Mouse (Mus musculus): ENCODE results near the gene Sema5b. TPM values are rescaled to one million over a fixed set of nuclear protein-coding genes. Genes with fewer than 3 reads are reported as not detected.

Gene Sema5b
- total and polyA plus RNA-seq, 2 experiments from 2014 or later, result 0.67 to 4.8 TPM

- no peak overlapping the region for H3K9ac ChIP-seq (replicated peaks; ENCODE audit: low read depth, low read length)
- H3K36me3 ChIP-seq (replicated peaks; ENCODE audit: control insufficient read depth, insufficient read depth, low read length), result no peaks in the 10 kb centered on the region
- DNase-seq (ENCODE audit: low spot score) (no peak), ATAC-seq (ENCODE audit: insufficient read depth, low read depth) (no peak)
- H3K4me1 ChIP-seq (ENCODE audit: control insufficient read depth, insufficient read depth), result no peaks in the 10 kb centered on the region
- no peak overlapping the region for H3K27ac ChIP-seq (ENCODE audit: low read depth)
- H3K4me3 ChIP-seq (ENCODE audit: low read depth, low read length), result no peak overlapping the region
- H3K27me3 ChIP-seq (ENCODE audit: control insufficient read depth, insufficient read depth, low read length), result no peaks in the 10 kb centered on the region
- H3K9me3 ChIP-seq (replicated peaks; ENCODE audit: control insufficient read depth, low read length), result no peaks in the 10 kb centered on the region
- 88% methylated on average over 4 of the region's 4 CpGs for WGBS
- no peak overlapping the region for H3K4me2 ChIP-seq (ENCODE audit: low read depth, low read length)
- TF ChIP-seq CTCF (IDR thresholded peaks at IDR 0.05; ENCODE audit: low read depth), result no peak
- no peak for TF ChIP-seq EP300 (IDR thresholded peaks at IDR 0.05; ENCODE audit: low read depth)
These were observed 35.2 kb upstream of the Sema5b start for GRCm38 (mm10) chr16:35505786-35506185.

DNA sequence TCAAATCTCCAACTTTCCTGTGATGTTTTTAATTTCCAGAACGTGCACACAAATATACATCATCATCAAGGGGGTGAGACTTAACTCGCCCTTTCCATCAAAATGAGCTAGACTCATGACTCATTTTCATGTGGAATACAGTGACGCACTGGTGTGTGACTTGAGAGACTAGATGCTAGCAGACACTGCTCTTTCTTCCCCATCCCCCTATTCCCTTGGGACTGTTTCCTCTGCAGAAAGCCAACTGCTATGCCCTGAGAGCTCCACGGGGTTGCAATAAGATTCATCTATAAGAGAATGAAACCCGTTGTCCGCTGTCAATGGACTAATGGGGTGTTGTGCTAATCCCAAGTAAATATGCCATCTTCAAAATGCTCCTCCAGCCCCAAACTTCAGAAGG is 32.4 kb upstream of the Sema5b start:
- Histone ChIP-seq H3K4me3 (ENCODE audit: low read depth, low read length) (no peak overlapping the region), H3K9ac (replicated peaks; ENCODE audit: low read depth, low read length) (no peak overlapping the region), H3K4me1 (ENCODE audit: control insufficient read depth, insufficient read depth) (no peaks in the 10 kb centered on the region), H3K27ac (ENCODE audit: low read depth) (no peak overlapping the region), H3K9me3 (replicated peaks; ENCODE audit: control insufficient read depth, low read length) (no peaks in the 10 kb centered on the region), H3K4me2 (ENCODE audit: low read depth, low read length) (no peak overlapping the region), H3K27me3 (ENCODE audit: control insufficient read depth, insufficient read depth, low read length) (no peaks in the 10 kb centered on the region), H3K36me3 (replicated peaks; ENCODE audit: control insufficient read depth, insufficient read depth, low read length) (no peaks in the 10 kb centered on the region)
- TF ChIP-seq CTCF (IDR thresholded peaks at IDR 0.05; ENCODE audit: low read depth), result no peak
- no peak for TF ChIP-seq EP300 (IDR thresholded peaks at IDR 0.05; ENCODE audit: low read depth)
- 86% methylated on average over 6 of the region's 6 CpGs for WGBS
- no peak for ATAC-seq (ENCODE audit: insufficient read depth, low read depth)
- DNase-seq (ENCODE audit: low spot score), result no peak

GRCm38 (mm10) chr16:35509331-35510070 is 31.4 kb upstream of the Sema5b start:
- Histone ChIP-seq H3K36me3 (replicated peaks; ENCODE audit: control insufficient read depth, insufficient read depth, low read length) (no peaks in the 10 kb centered on the region), H3K27me3 (ENCODE audit: control insufficient read depth, insufficient read depth, low read length) (no peaks in the 10 kb centered on the region), H3K9me3 (replicated peaks; ENCODE audit: control insufficient read depth, low read length) (no peaks in the 10 kb centered on the region), H3K27ac (ENCODE audit: low read depth) (no peak overlapping the region), H3K4me1 (ENCODE audit: control insufficient read depth, insufficient read depth) (no peaks in the 10 kb centered on the region), H3K4me3 (ENCODE audit: low read depth, low read length) (no peak overlapping the region), H3K9ac (replicated peaks; ENCODE audit: low read depth, low read length) (no peak overlapping the region), H3K4me2 (ENCODE audit: low read depth, low read length) (no peak overlapping the region)
- TF ChIP-seq CTCF (IDR thresholded peaks at IDR 0.05; ENCODE audit: low read depth) (no peak), EP300 (IDR thresholded peaks at IDR 0.05; ENCODE audit: low read depth) (no peak)
- 49% methylated on average over 11 of the region's 11 CpGs for WGBS
- no peak for DNase-seq (ENCODE audit: low spot score)
- ATAC-seq (ENCODE audit: insufficient read depth, low read depth), result no peak

- 68% methylated on average over 21 of the region's 21 CpGs for WGBS
- no peak overlapping the region for H3K4me2 ChIP-seq (ENCODE audit: low read depth, low read length)
- ATAC-seq (ENCODE audit: insufficient read depth, low read depth), result no peak
- H3K4me1 ChIP-seq (ENCODE audit: control insufficient read depth, insufficient read depth), result no peaks in the 10 kb centered on the region
- H3K4me3 ChIP-seq (ENCODE audit: low read depth, low read length), result no peak overlapping the region
- no peaks in the 10 kb centered on the region for H3K36me3 ChIP-seq (replicated peaks; ENCODE audit: control insufficient read depth, insufficient read depth, low read length)
- H3K27ac ChIP-seq (ENCODE audit: low read depth), result no peak overlapping the region
- no peaks in the 10 kb centered on the region for H3K9me3 ChIP-seq (replicated peaks; ENCODE audit: control insufficient read depth, low read length)
- H3K27me3 ChIP-seq (ENCODE audit: control insufficient read depth, insufficient read depth, low read length), result no peaks in the 10 kb centered on the region
- no peak overlapping the region for H3K9ac ChIP-seq (replicated peaks; ENCODE audit: low read depth, low read length)
- no peak for DNase-seq (ENCODE audit: low spot score)
- no peak for TF ChIP-seq CTCF (IDR thresholded peaks at IDR 0.05; ENCODE audit: low read depth)
- no peak for TF ChIP-seq EP300 (IDR thresholded peaks at IDR 0.05; ENCODE audit: low read depth)
These were observed 24.9 kb upstream of the Sema5b start for GRCm38 (mm10) chr16:35515977-35516612.

- no peak for ATAC-seq (ENCODE audit: insufficient read depth, low read depth)
- 48% methylated on average over 23 of the region's 23 CpGs for WGBS
- no peak overlapping the region for H3K4me2 ChIP-seq (ENCODE audit: low read depth, low read length)
- H3K36me3 ChIP-seq (replicated peaks; ENCODE audit: control insufficient read depth, insufficient read depth, low read length), result no peaks in the 10 kb centered on the region
- TF ChIP-seq EP300 (IDR thresholded peaks at IDR 0.05; ENCODE audit: low read depth), result no peak
- DNase-seq (ENCODE audit: low spot score), result no peak
- no peak overlapping the region for H3K4me3 ChIP-seq (ENCODE audit: low read depth, low read length)
- no peak overlapping the region for H3K9ac ChIP-seq (replicated peaks; ENCODE audit: low read depth, low read length)
- H3K27me3 ChIP-seq (ENCODE audit: control insufficient read depth, insufficient read depth, low read length), result no peaks in the 10 kb centered on the region
- no peaks in the 10 kb centered on the region for H3K9me3 ChIP-seq (replicated peaks; ENCODE audit: control insufficient read depth, low read length)
- no peaks in the 10 kb centered on the region for H3K4me1 ChIP-seq (ENCODE audit: control insufficient read depth, insufficient read depth)
- H3K27ac ChIP-seq (ENCODE audit: low read depth), result no peak overlapping the region
These were observed 22.7 kb upstream of the Sema5b start for GRCm38 (mm10) chr16:35517976-35518951.
